Mouse (Mus musculus): Measurements from ENCODE around the gene Sae1. TPM values are rescaled to one million over a fixed set of nuclear protein-coding genes. Genes with fewer than 3 reads are reported as not detected.
A peak's percentile ranks its signal among the peaks of the same experiment; 100 is the strongest.

The Sae1 gene
- polyA plus RNA-seq, 1 experiment: 256 TPM

- Histone ChIP-seq H3K9ac (ENCODE audit: low read depth, poor library complexity, severe bottlenecking) (peak overlapping the region; percentile 90), H3K9me3 (replicated peaks; ENCODE audit: control insufficient read depth, insufficient read depth, low read length, poor library complexity, severe bottlenecking) (no peaks in the 10 kb centered on the region), H3K36me3 (ENCODE audit: control insufficient read depth, insufficient read depth, low read length, poor library complexity, severe bottlenecking) (peaks cover 12% of the 10 kb centered on the region), H3K4me3 (ENCODE audit: low read depth, low read length) (peak overlapping the region; percentile 81), H3K4me1 (ENCODE audit: control insufficient read depth, insufficient read depth, low read length) (peaks cover 2% of the 10 kb centered on the region), H3K27me3 (ENCODE audit: control insufficient read depth, insufficient read depth, low read length, poor library complexity, severe bottlenecking) (no peaks in the 10 kb centered on the region), H3K27ac (ENCODE audit: insufficient read depth, low read length) (peak overlapping the region; percentile 37)
- TF ChIP-seq POLR2A (IDR thresholded peaks at IDR 0.05; ENCODE audit: insufficient read depth, low read length): no peak
- TF ChIP-seq EP300 (IDR thresholded peaks at IDR 0.05; ENCODE audit: insufficient read depth, low read depth, low read length): no peak
- no peak for TF ChIP-seq CTCF (IDR thresholded peaks at IDR 0.05; ENCODE audit: low read depth, low read length)
Measured at GRCm38 (mm10) chr7:16287016-16287415, 100.6 kb downstream of the Sae1 start.

- Histone ChIP-seq H3K4me3 (ENCODE audit: low read depth, low read length) (peak within 1 kb of the TSS; percentile 85), H3K9me3 (replicated peaks; ENCODE audit: control insufficient read depth, insufficient read depth, low read length, poor library complexity, severe bottlenecking) (no peaks in the 10 kb centered on the region), H3K4me1 (ENCODE audit: control insufficient read depth, insufficient read depth, low read length) (peaks cover 2% of the 10 kb centered on the region), H3K36me3 (ENCODE audit: control insufficient read depth, insufficient read depth, low read length, poor library complexity, severe bottlenecking) (peaks cover 14% of the 10 kb centered on the region), H3K9ac (ENCODE audit: low read depth, poor library complexity, severe bottlenecking) (peak within 1 kb of the TSS; percentile 90), H3K27me3 (ENCODE audit: control insufficient read depth, insufficient read depth, low read length, poor library complexity, severe bottlenecking) (no peaks in the 10 kb centered on the region), H3K27ac (ENCODE audit: insufficient read depth, low read length) (peak within 1 kb of the TSS; percentile 44)
- TF ChIP-seq EP300 (IDR thresholded peaks at IDR 0.05; ENCODE audit: insufficient read depth, low read depth, low read length) (no peak), CTCF (IDR thresholded peaks at IDR 0.05; ENCODE audit: low read depth, low read length) (no peak), POLR2A (IDR thresholded peaks at IDR 0.05; ENCODE audit: insufficient read depth, low read length) (no peak)
Measured at GRCm38 (mm10) chr7:16286026-16286961, 101.3 kb downstream of the Sae1 start, which contains the start of gene Ccdc9. Gene Ccdc9, minus strand, starts transcription at chr7:16286795.

DNA sequence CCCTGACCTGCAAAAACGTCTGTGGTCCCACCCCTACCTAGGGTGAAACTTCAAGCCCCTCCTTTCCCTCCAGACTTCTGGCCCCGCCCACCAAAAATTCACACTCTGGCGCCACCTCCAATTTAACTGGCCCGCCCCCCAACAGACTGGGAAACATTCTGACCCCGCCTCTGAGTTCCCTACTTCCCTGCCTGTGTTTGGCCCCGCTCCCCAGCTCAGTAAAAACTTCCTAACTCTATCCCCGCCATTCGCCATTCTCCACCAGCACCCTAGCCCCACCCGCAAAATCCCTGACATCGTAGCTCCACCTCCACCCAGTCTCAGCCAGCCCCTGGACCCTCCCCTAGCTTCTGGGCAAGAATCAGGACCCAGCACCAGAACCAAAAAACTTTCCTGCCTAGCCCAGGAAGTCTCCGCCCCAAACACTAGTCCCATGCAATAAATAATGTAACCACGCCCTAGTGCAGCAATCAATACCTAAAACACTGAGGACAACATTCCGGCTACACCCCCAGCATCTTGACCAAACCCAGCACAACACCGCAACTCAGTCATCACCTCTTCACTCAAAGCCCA, 102.1 kb downstream of the Sae1 start:
- H3K9me3 ChIP-seq (replicated peaks; ENCODE audit: control insufficient read depth, insufficient read depth, low read length, poor library complexity, severe bottlenecking): no peaks in the 10 kb centered on the region
- no peak for TF ChIP-seq EP300 (IDR thresholded peaks at IDR 0.05; ENCODE audit: insufficient read depth, low read depth, low read length)
- no peak for TF ChIP-seq POLR2A (IDR thresholded peaks at IDR 0.05; ENCODE audit: insufficient read depth, low read length)
- TF ChIP-seq CTCF (IDR thresholded peaks at IDR 0.05; ENCODE audit: low read depth, low read length): no peak
- peaks cover 14% of the 10 kb centered on the region for H3K36me3 ChIP-seq (ENCODE audit: control insufficient read depth, insufficient read depth, low read length, poor library complexity, severe bottlenecking)
- H3K9ac ChIP-seq (ENCODE audit: low read depth, poor library complexity, severe bottlenecking): peak overlapping the region; percentile 12; the same call in 1 of the 2 replicates
- peak overlapping the region; percentile 44 for H3K27ac ChIP-seq (ENCODE audit: insufficient read depth, low read length)
- H3K4me3 ChIP-seq (ENCODE audit: low read depth, low read length): peak overlapping the region; percentile 85
- H3K4me1 ChIP-seq (ENCODE audit: control insufficient read depth, insufficient read depth, low read length): peaks cover 2% of the 10 kb centered on the region
- no peaks in the 10 kb centered on the region for H3K27me3 ChIP-seq (ENCODE audit: control insufficient read depth, insufficient read depth, low read length, poor library complexity, severe bottlenecking)

GRCm38 (mm10) chr7:16284904-16285303, 102.7 kb downstream of the Sae1 start:
- Histone ChIP-seq H3K4me3 (ENCODE audit: low read depth, low read length) (peak overlapping the region; percentile 55), H3K9ac (ENCODE audit: low read depth, poor library complexity, severe bottlenecking) (0 out of 2 replicates have a peak overlapping the region, but pooled peaks have one; percentile 14), H3K36me3 (ENCODE audit: control insufficient read depth, insufficient read depth, low read length, poor library complexity, severe bottlenecking) (peaks cover 14% of the 10 kb centered on the region), H3K27ac (ENCODE audit: insufficient read depth, low read length) (no peak overlapping the region), H3K4me1 (ENCODE audit: control insufficient read depth, insufficient read depth, low read length) (peaks cover 2% of the 10 kb centered on the region), H3K9me3 (replicated peaks; ENCODE audit: control insufficient read depth, insufficient read depth, low read length, poor library complexity, severe bottlenecking) (no peaks in the 10 kb centered on the region), H3K27me3 (ENCODE audit: control insufficient read depth, insufficient read depth, low read length, poor library complexity, severe bottlenecking) (no peaks in the 10 kb centered on the region)
- TF ChIP-seq CTCF (IDR thresholded peaks at IDR 0.05; ENCODE audit: low read depth, low read length) (no peak), EP300 (IDR thresholded peaks at IDR 0.05; ENCODE audit: insufficient read depth, low read depth, low read length) (no peak), POLR2A (IDR thresholded peaks at IDR 0.05; ENCODE audit: insufficient read depth, low read length) (no peak)

DNA sequence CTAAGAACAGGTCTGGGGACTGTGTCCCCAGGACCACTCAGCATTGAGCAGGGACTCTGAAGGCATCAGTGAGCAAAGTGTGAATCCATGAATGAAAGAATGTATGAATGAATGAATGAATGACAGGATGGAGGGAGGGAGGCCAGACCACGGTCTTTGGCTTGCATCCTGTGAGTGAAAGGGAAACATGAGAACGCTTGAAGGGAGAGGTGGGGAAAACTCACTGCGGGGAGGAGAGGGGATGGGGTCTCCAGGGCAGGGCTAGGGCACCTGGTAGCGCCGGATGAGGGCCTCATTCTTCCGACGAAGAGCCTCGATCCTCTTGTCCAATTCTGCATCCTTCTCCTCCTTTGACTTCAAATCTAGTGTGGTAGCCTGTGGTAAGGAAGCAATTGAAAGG, 103.6 kb downstream of the Sae1 start:
- Histone ChIP-seq H3K4me1 (ENCODE audit: control insufficient read depth, insufficient read depth, low read length) (peaks cover 2% of the 10 kb centered on the region), H3K9me3 (replicated peaks; ENCODE audit: control insufficient read depth, insufficient read depth, low read length, poor library complexity, severe bottlenecking) (no peaks in the 10 kb centered on the region), H3K9ac (ENCODE audit: low read depth, poor library complexity, severe bottlenecking) (no peak overlapping the region), H3K4me3 (ENCODE audit: low read depth, low read length) (no peak overlapping the region), H3K27ac (ENCODE audit: insufficient read depth, low read length) (no peak overlapping the region), H3K27me3 (ENCODE audit: control insufficient read depth, insufficient read depth, low read length, poor library complexity, severe bottlenecking) (no peaks in the 10 kb centered on the region), H3K36me3 (ENCODE audit: control insufficient read depth, insufficient read depth, low read length, poor library complexity, severe bottlenecking) (peaks cover 14% of the 10 kb centered on the region)
- TF ChIP-seq CTCF (IDR thresholded peaks at IDR 0.05; ENCODE audit: low read depth, low read length) (no peak), EP300 (IDR thresholded peaks at IDR 0.05; ENCODE audit: insufficient read depth, low read depth, low read length) (no peak), POLR2A (IDR thresholded peaks at IDR 0.05; ENCODE audit: insufficient read depth, low read length) (no peak)

Data from ES-Bruce4 (cell line).